Mouse (Mus musculus) frontal cortex, adult 2 months (tissue): ENCODE data around the gene Fam136a. TPM values are rescaled to one million over a fixed set of nuclear protein-coding genes. Genes with fewer than 3 reads are reported as not detected.
A peak's percentile ranks its signal among the peaks of the same experiment; 100 is the strongest.

Source experiments
- DNase-seq, 2 experiments: peaks; one replicate each; pipeline ENCODE4 v3.0.0; 2022; ENCODE audit warnings: low spot score in 1 of 2; ENCODE audit errors: extremely low spot score in 1 of 2
- polyA plus RNA-seq: library from polyadenylated mRNA; depleted of rRNA; stranded (reverse); fragments of >200 nt; gene quantifications from 2 replicates; pipeline ENCODE4 v1.2.3, GENCODE M21; 2012; rRNA removed

The Fam136a gene
- polyA plus RNA-seq, 1 experiment = 33.8 TPM

DNA sequence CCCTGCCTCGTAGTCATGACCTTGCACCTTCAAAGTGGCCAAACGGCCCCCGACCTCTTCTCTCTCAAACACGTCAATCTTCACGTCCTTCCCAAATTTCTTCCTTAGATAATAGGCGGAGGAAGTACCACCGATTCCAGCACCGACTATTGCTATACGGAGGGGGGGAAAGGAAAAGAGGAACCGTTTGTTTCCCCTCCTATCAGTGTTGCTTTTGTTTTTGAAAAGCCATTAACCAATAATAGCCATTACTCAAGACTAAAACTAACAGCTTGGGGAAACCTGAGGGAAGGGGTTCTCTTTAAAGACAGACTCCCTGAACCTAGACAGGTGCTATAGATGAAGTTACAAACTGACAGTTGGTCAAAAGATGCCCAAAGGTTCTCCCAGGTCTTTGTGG, 30.5 kb downstream of the Fam136a start:
- DNase-seq = no peak

DNA sequence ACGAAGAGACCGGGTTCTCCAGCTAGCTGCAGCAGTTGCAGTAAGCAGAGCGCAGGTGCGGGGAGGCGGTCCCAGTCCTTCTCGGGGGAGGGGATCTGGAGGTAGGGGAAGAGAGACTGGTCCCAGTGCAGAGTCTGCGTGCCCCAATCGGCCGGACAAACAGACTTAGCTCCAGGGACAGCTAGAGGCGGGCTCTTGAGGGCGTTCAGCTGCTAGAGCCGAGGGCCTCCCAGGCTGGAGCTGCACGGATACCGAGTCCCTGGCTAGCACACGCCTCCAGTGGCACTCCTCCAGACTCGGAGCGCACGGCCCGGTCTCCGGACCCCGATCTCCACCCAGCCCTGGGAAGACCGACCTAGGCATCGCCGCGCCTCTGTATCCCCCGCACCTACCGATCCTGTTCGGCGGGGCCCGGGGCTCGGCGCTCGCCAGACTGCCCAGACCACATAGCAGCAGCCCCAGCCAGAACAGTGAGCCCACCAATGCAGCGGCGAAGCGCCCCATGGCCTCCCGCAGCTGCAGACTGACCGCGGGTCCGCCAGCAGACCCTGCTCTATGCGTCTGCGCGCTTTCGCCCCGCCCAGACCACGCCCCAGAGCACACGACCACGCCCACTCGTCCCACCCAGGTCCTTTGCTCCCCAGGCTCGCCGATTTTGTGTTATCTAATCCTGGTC, 31.3 kb downstream of the Fam136a start, which contains the start of gene Pcyox1:
Gene Pcyox1, minus strand, starts transcription at position 574 of the 676 bp plus-strand sequence.
- peak; percentile 73 to 85 for DNase-seq

DNA sequence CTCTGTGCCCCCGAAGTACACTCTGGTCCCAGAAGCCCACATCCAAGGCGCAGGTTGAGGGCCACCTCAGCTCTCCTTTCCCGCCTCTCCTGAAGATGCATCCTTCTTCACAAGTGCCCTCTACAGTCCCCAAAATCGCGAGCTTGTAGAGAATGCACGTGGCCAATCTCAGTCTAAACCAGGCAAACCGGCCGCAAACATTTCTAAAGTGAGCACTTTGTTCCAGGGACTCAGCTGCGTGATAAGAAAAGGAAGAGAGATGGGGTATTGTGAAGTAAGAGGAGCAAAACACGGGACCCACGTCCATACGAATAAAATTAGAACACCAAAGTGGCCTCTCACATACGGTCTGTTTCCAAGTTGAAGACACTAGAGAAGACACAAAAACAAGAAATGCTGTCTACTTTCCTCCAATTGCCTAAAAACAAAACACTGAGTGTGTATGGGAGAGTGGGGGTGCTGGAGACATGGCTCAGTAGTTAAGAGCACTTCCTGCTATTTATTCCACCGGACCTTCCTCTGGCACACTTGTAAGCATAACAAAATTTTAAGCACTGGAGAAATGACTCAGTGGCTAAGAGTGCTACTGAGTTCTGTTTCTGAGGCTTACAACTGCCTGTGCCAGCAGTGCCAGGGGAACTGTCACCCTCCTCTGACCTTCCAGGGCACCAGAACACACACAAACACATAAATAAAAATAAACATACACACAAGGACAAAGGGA, 32.0 kb downstream of the Fam136a start:
- no peak for DNase-seq

DNA sequence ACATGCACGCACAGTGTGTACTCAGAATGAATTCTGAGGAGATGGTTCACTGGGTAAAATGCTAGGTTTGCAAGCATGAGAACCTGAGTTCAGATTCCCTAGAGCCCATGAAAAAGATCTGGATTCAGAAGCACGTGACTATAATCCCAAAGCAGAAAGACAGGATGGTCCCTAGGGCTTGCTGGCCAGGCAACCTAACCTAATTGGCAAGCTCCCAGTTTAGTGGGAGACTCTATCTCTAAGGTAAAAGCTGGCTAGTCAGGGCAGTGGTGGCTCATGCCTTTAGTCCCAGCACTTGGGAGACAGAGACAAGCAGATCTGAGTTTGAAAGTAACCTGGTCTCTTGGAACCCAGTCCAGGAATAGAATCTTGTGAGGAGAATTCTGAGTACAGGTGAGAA, 33.5 kb downstream of the Fam136a start:
- DNase-seq = no peak

DNA sequence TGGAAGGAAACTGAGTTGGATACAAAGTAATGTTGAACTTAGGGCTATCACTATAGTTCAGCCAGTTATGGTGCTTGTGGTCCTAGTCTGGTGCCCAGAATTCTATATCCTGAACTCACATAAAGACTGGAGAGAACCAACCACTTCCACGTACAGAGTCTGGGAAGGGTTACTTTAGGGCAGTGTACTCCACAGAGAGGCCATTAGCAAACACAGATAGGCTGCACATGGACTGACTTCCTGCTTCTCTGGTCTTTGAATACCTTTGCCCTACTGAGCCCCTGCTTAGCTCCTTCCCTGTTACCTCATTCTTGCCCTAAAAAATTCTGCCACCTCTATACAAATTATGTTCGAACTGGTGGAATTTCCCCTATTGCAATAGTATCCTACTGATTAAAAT, 34.5 kb downstream of the Fam136a start:
- DNase-seq = no peak

DNA sequence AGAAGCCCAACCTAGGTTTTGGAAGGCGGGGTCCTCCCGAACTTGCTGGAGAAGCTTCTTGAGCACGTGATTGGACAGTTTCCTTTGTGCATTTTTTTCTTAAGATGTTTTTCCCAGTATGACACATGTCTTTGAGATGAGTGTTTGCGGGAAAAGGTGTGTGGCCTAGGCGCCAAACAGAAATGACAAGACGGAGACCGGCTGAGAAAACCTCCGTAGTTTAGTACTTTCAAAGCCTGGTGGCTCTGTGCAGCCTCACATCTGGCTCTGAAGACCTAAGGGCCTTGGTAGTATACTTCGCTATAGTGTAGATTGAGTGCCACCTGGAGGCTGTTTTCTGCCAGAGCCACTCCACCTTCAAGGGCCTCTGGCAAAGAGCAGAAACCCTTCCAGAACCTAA, 35.5 kb downstream of the Fam136a start:
- DNase-seq = peak; percentile 40 to 77

DNA sequence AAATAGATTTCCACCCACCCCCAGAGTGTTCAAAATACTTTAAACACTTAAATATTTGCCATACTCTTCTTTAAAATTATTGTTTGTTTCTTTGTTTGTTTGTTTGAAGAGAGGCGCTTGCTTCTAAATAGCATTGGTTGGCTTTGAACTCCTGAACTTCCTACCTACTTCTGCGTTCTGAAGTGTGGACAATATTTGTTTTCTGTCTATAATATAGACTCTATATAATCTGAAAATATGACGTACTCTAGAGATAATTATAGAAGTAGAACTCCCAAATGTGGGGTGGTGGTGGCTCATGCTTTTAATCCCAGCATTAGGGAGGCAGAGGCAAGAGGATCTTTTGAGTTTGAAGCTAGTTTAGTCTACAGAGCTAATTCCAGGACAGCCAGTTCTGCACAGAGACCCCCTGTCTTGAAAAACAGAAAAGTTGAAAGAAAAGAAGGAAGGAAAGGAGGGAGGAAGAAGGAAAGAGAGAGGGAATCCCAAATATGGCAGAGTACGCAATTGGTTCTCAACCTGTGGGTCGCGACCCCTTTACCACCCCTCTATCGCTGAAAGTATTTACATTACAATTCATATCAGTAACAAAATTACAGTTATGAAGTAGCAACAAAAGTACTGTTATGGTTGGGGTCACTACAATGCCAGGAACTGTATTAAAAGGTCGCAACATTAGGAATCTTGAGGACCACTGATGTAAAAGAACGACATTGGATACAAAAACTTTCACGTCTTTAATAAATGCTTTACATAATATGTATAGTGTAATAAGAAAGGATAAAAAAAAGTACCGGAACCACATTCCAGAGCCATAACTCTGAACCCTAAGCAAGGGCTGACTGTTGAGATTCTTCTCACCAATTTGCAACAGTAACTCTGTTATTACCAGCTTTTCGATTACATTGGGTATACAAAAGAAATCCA, 37.5 kb downstream of the Fam136a start:
- peak in 1 of 2 experiments; percentile 20 for DNase-seq

DNA sequence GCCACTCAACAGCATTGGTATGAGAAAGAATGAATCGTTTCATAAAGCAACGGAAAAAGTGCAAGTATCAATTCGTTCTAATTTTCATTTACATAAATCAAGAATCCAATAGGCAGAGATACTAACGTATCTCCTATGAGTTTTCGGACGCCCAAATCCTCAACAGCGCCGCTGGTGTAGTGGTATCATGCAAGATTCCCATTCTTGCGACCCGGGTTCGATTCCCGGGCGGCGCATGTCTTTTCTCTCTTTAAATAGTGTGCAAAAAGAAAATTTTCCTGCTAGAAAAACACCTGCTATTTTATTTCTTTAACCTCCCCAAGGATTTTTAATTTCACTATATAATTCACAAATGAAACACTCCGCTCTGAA, 38.3 kb downstream of the Fam136a start:
- DNase-seq = peak; percentile 84 to 98

DNA sequence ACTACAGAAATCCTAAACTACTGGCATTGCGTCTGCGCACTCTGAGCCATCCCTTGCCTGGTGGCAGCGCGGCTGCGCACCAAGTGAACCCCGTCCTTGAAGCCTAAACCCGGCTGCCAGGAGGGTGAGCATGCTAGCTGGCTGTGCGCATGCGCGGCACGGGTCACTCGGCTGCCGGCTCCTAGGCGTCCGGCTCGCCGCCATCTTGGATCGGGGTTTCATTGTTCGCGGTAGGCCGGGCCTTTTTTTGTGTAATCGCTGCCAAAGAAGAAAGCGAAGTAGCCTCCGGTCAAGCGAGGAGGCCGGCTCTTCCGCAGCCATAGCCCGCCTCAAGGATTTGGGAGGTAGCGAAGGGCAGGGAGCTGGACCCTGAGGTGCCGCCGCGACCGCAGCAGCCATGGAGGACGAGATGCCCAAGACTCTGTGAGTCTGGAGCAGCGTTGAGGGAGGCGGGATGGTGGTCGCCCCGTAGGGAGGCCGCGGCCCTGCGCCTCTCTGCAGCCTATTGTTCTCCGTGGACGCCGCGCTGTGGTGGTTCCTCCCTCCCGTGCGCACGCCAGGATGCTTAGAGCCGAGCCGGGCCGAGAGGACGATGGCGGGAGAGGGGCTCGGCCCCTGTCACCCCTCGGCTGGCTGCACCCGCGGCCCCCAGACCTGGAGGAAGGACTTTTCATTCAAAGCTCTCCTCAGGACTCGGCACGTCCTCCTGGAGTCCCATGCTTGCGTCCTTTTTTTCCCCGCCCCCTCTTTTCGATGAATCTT, 38.8 kb downstream of the Fam136a start, which contains the start of gene Tia1:
Gene Tia1, plus strand, starts transcription at position 120 of the 762 bp plus-strand sequence.
- DNase-seq = peak; percentile 93 to 97

DNA sequence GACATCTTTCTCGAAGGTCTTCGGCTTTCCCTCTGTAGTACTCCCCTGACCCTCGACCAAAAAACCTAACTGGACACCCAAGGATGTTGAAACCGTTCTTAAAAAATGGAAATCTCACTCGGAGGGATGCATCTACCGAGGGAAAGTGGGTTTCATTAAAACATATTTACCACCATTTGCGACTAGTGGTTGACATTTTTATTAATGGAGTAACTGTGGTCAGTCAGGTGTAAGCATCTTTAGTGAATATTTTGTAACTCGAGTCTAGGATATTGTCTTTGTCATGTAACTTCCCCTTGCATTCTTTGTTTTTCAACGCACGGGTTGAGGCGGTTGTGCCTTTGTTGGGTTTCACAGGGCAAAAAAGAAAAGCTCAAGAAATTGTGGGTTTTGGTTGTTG, 39.5 kb downstream of the Fam136a start:
- DNase-seq = no peak

DNA sequence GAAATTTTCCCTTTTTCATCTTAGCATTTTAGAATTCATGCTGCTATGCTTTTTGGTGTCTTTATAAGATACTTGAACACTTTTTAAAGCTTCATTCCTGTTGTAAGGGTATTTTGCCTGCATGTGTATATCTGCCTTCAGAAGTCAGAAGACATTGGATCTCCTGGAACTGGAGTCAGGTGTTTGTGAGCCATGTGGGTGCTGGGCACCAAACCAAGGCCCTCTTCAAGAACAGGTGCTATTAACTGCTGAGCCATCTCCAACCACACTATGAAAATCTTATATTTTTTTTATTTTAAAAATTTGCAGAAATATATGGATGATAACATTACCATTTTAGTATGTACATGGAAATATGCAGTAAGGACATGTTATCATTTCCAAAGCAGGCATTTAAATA, 40.9 kb downstream of the Fam136a start:
- DNase-seq = no peak

DNA sequence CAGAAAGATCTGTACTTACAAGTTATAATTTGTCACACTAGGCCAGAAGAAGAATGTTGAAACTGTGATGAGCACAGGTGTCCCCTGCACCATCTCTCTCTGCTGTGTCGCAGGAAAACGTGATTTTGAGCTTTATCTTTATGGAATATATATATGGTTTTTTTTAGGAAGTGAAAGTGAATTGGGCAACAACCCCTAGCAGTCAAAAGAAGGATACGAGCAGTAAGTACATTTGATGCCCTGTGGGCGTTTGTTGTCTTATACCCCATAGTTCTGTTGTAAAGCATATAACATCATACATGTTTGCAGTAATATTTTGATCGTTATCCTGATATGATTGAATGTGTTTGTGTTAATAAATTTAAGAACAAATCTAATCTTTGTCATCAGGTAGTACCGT, 53.3 kb downstream of the Fam136a start:
- no peak for DNase-seq

DNA sequence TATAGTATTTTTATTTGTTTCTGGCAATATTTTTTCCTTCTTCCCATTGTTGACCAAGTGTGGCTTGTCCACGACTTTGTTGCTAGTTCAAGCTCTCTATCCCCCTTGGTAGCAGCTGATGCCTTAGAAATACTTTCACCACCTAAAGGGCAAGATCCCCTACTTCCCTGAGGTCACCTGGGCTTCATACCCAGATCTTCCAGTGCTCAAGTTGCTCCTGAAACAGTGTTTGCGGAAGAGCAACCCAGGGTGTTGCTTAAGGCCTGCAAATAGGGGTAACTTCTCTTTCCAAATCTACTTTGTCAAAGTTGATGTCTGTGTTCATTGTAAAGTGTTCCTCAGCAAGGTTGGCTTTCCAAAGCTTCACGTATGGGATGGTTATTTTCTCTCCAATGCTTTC, 53.8 kb downstream of the Fam136a start:
- no peak for DNase-seq

Other genes with a start within 250 kb of the Fam136a start
- 19.4 and 20.2 TPM in 2 replicates for gene Tgfa, start 170.4 kb upstream of the Fam136a start, polyA plus RNA-seq
- gene Snrpg, start 5.7 kb downstream of the Fam136a start, polyA plus RNA-seq = 62.4 and 65.0 TPM in 2 replicates
- gene Pcyox1, start 31.5 kb downstream of the Fam136a start, polyA plus RNA-seq = 57.1 and 69.2 TPM in 2 replicates
- gene Tia1, start 38.6 kb downstream of the Fam136a start, polyA plus RNA-seq = 163 and 204 TPM in 2 replicates
- gene Gm44790, start 61.0 kb downstream of the Fam136a start, polyA plus RNA-seq = 0.82 and 1.1 TPM in 2 replicates
- gene C87436, start 72.7 kb downstream of the Fam136a start, polyA plus RNA-seq = 18.9 and 19.1 TPM in 2 replicates
- 169 and 180 TPM in 2 replicates for gene Pcbp1, start 160.7 kb downstream of the Fam136a start, polyA plus RNA-seq